Mouse (Mus musculus) hindbrain, embryonic 16.5 days (tissue): ENCODE measurements around the gene Rplp0. TPM values are rescaled to one million over a fixed set of nuclear protein-coding genes. Genes with fewer than 3 reads are reported as not detected.

Experiments
- ATAC-seq: fragments of 200-750 bp; cut with Nextera tagmentation; 2 replicates; pipeline ENCODE4 v1.8.0; 2017; ENCODE audit warnings: moderate TSS enrichment, moderate library complexity
- H3K27ac ChIP-seq: fragments of 300-500 bp; sonication (generic); 2 replicates; pipeline ENCODE4 v1.5.1; 2014; ENCODE audit warnings: low read depth, mild to moderate bottlenecking, control low read depth, low read length, moderate library complexity
- H3K27me3 ChIP-seq: fragments of 300-500 bp; sonication (generic); replicated peaks from 2 replicates; pipeline ENCODE4 v1.6.1; 2014; ENCODE audit warnings: low read length; ENCODE audit not compliant: control insufficient read depth, insufficient read depth
- H3K36me3 ChIP-seq: fragments of 300-500 bp; sonication (generic); 2 replicates; pipeline ENCODE4 v1.6.1; 2014; ENCODE audit warnings: mild to moderate bottlenecking, low read length, moderate library complexity, mixed read lengths; ENCODE audit not compliant: control insufficient read depth, insufficient read depth
- H3K4me1 ChIP-seq: fragments of 300-500 bp; sonication (generic); 2 replicates; pipeline ENCODE4 v1.6.1; 2014; ENCODE audit warnings: low read depth, low read length; ENCODE audit not compliant: control insufficient read depth, insufficient read depth
- H3K4me2 ChIP-seq: fragments of 300-500 bp; sonication (generic); 2 replicates; pipeline ENCODE4 v1.6.1; 2014; ENCODE audit warnings: mild to moderate bottlenecking, low read length, control low read depth, moderate library complexity
- H3K4me3 ChIP-seq: fragments of 300-500 bp; sonication (generic); 2 replicates; pipeline ENCODE4 v1.5.1; 2014; ENCODE audit warnings: mild to moderate bottlenecking, low read length, control low read depth, moderate library complexity
- H3K9ac ChIP-seq: fragments of 300-500 bp; sonication (generic); 2 replicates; pipeline ENCODE4 v1.6.1; 2014; ENCODE audit warnings: low read depth, mild to moderate bottlenecking, control low read depth, low read length, moderate library complexity
- H3K9me3 ChIP-seq: fragments of 300-500 bp; sonication (generic); 2 replicates; pipeline ENCODE4 v1.6.1; 2014; ENCODE audit warnings: mild to moderate bottlenecking, low read length, moderate library complexity; ENCODE audit not compliant: control insufficient read depth
- whole genome bisulfite sequencing: fragments of 180-500 bp; shearing (Covaris S2); extraction: QIAGEN DNeasy Blood & Tissue Kit; methylation state at CpG from one replicate; pipeline ENCODE4 v1.1.7; 2014; 5-methylcytosine and 5-hydroxymethylcytosine counted together
- polyA plus RNA-seq: library from polyadenylated mRNA; unstranded; fragments of >200 nt; fragmentation: Nextera tagmentation; extraction: Ambion mirVana; gene quantifications from 2 replicates; pipeline ENCODE4 v1.2.1, GENCODE M21; 2015

The Rplp0 gene
- polyA plus RNA-seq: 814 and 834 TPM in 2 replicates

GRCm38 (mm10) chr5:115559237-115560101, at the start of gene Rplp0:
TSS of gene Rplp0 (plus strand) at chr5:115559467.
- Histone ChIP-seq H3K4me1 (peaks cover 10% of the 10 kb centered on the region), H3K36me3 (peaks cover 19% of the 10 kb centered on the region), H3K4me2 (peak within 1 kb of the TSS; percentile 77), H3K9ac (peak within 1 kb of the TSS; percentile 98), H3K27me3 (no peaks in the 10 kb centered on the region), H3K9me3 (no peaks in the 10 kb centered on the region), H3K4me3 (peak within 1 kb of the TSS; percentile 87), H3K27ac (peak within 1 kb of the TSS; percentile 87)
- WGBS: under 1% methylated on average over 64 of the region's 78 CpGs
- ATAC-seq: peak; percentile 99

GRCm38 (mm10) chr5:115509790-115510689, 49.2 kb upstream of the Rplp0 start:
- Histone ChIP-seq H3K4me2 (peak overlapping the region; percentile 72), H3K9me3 (no peaks in the 10 kb centered on the region), H3K27me3 (no peaks in the 10 kb centered on the region), H3K4me1 (peaks cover 36% of the 10 kb centered on the region), H3K9ac (no peak overlapping the region), H3K4me3 (no peak overlapping the region), H3K27ac (peak overlapping the region; percentile 59), H3K36me3 (no peaks in the 10 kb centered on the region)
- ATAC-seq: no peak
- 50% methylated on average over 15 of the region's 15 CpGs for WGBS

GRCm38 (mm10) chr5:115512375-115512774, 46.9 kb upstream of the Rplp0 start:
- no peak overlapping the region for H3K27ac ChIP-seq

GRCm38 (mm10) chr5:115513246-115513645, 46.0 kb upstream of the Rplp0 start:
- H3K9ac ChIP-seq: no peak overlapping the region
- no peak overlapping the region for H3K27ac ChIP-seq
- ATAC-seq: no peak
- no peaks in the 10 kb centered on the region for H3K36me3 ChIP-seq
- peaks cover 24% of the 10 kb centered on the region for H3K4me1 ChIP-seq
- 95% methylated on average over 14 of the region's 14 CpGs for WGBS
- H3K27me3 ChIP-seq: no peaks in the 10 kb centered on the region
- H3K4me2 ChIP-seq: no peak overlapping the region
- no peaks in the 10 kb centered on the region for H3K9me3 ChIP-seq
- H3K4me3 ChIP-seq: no peak overlapping the region

More at GRCm38 (mm10) chr5:115512375-115512774, 46.9 kb upstream of the Rplp0 start:
- Histone ChIP-seq H3K4me3 (no peak overlapping the region), H3K4me2 (no peak overlapping the region), H3K9ac (no peak overlapping the region), H3K36me3 (no peaks in the 10 kb centered on the region), H3K4me1 (peaks cover 33% of the 10 kb centered on the region), H3K9me3 (no peaks in the 10 kb centered on the region), H3K27me3 (no peaks in the 10 kb centered on the region)
- no peak for ATAC-seq
- 87% methylated on average over 7 of the region's 7 CpGs for whole genome bisulfite sequencing

GRCm38 (mm10) chr5:115513721-115514120, 45.5 kb upstream of the Rplp0 start:
- Histone ChIP-seq H3K9me3 (no peaks in the 10 kb centered on the region), H3K4me1 (peaks cover 20% of the 10 kb centered on the region), H3K4me2 (no peak overlapping the region), H3K27ac (no peak overlapping the region), H3K36me3 (no peaks in the 10 kb centered on the region), H3K4me3 (no peak overlapping the region), H3K9ac (no peak overlapping the region), H3K27me3 (no peaks in the 10 kb centered on the region)
- WGBS: 94% methylated on average over 16 of the region's 16 CpGs
- no peak for ATAC-seq

GRCm38 (mm10) chr5:115514346-115514745, 44.9 kb upstream of the Rplp0 start:
- Histone ChIP-seq H3K27ac (0 out of 2 replicates have a peak overlapping the region, but pooled peaks have one; percentile 68), H3K36me3 (no peaks in the 10 kb centered on the region), H3K9ac (no peak overlapping the region), H3K9me3 (no peaks in the 10 kb centered on the region), H3K4me2 (no peak overlapping the region; the same call in 1 of the 2 replicates), H3K4me3 (no peak overlapping the region), H3K4me1 (peaks cover 13% of the 10 kb centered on the region), H3K27me3 (no peaks in the 10 kb centered on the region)
- no peak for ATAC-seq
- WGBS: 86% methylated on average over 6 of the region's 6 CpGs

GRCm38 (mm10) chr5:115514896-115515587, 44.2 kb upstream of the Rplp0 start:
- no peaks in the 10 kb centered on the region for H3K9me3 ChIP-seq
- peak overlapping the region; percentile 68; the same call in 1 of the 2 replicates for H3K27ac ChIP-seq
- 0 out of 2 replicates have a peak, but pooled peaks have one; percentile 41 for ATAC-seq
- H3K36me3 ChIP-seq: no peaks in the 10 kb centered on the region
- peak overlapping the region; percentile 7; the same call in 1 of the 2 replicates for H3K4me2 ChIP-seq
- no peak overlapping the region for H3K9ac ChIP-seq
- no peaks in the 10 kb centered on the region for H3K27me3 ChIP-seq
- WGBS: 69% methylated on average over 20 of the region's 20 CpGs
- peaks cover 7% of the 10 kb centered on the region for H3K4me1 ChIP-seq
- no peak overlapping the region for H3K4me3 ChIP-seq

GRCm38 (mm10) chr5:115516081-115516907, 43.0 kb upstream of the Rplp0 start:
- Histone ChIP-seq H3K4me3 (no peak overlapping the region), H3K9me3 (no peaks in the 10 kb centered on the region), H3K36me3 (no peaks in the 10 kb centered on the region), H3K9ac (no peak overlapping the region), H3K4me2 (no peak overlapping the region), H3K4me1 (peaks cover 6% of the 10 kb centered on the region), H3K27ac (no peak overlapping the region), H3K27me3 (no peaks in the 10 kb centered on the region)
- 81% methylated on average over 32 of the region's 32 CpGs for WGBS
- ATAC-seq: no peak
